Mouse (Mus musculus) cerebellum, adult 9-11 months (tissue): ENCODE data around the gene Lbh.

Source experiments
- DNase-seq: peaks from one replicate; pipeline ENCODE4 v3.0.0; 2022

Lbh gene

GRCm38 (mm10) chr17:72911751-72912150, 6.4 kb upstream of the Lbh start:
- no peak for DNase-seq

GRCm38 (mm10) chr17:72914082-72914481, 4.0 kb upstream of the Lbh start:
- no peak for DNase-seq

DNA sequence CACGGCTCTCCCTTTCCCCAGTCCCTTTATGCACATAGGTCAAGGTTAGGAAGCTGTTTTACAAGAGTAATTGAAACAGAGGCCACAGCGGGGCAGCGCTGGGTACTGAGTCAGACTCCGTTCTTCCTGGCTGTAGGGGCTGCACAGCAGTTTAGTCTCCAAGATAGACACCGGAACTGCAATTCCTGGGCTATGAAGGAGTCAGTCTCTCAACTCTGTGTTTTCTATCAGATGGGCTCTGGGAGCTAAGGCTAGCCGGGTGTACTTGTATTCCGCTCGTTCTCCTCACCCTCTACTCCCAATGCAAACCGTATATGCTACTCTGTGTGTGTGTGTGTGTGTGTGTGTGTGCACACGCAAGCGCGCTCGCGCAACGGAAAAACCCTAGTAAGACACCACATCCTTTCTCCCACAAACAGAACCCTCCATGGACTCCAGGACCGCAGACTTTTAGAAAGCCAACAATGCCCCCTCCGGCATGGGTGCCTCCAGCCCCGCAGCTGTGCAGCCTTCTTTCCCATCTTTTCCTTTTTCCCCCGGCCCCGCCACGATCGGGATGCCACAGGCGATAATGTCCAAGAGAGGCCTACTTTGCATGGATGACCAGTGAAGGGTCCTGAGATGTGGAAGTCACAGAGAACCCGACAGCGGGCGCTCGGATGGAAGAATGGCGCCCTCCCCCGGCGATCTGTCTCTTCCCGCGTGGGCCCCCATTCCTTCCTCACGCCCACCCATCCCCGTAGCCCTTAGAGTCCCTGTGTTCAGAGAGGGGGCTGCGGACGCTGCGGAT, 669 bp upstream of the Lbh start:
- DNase-seq: peak; percentile 26

DNA sequence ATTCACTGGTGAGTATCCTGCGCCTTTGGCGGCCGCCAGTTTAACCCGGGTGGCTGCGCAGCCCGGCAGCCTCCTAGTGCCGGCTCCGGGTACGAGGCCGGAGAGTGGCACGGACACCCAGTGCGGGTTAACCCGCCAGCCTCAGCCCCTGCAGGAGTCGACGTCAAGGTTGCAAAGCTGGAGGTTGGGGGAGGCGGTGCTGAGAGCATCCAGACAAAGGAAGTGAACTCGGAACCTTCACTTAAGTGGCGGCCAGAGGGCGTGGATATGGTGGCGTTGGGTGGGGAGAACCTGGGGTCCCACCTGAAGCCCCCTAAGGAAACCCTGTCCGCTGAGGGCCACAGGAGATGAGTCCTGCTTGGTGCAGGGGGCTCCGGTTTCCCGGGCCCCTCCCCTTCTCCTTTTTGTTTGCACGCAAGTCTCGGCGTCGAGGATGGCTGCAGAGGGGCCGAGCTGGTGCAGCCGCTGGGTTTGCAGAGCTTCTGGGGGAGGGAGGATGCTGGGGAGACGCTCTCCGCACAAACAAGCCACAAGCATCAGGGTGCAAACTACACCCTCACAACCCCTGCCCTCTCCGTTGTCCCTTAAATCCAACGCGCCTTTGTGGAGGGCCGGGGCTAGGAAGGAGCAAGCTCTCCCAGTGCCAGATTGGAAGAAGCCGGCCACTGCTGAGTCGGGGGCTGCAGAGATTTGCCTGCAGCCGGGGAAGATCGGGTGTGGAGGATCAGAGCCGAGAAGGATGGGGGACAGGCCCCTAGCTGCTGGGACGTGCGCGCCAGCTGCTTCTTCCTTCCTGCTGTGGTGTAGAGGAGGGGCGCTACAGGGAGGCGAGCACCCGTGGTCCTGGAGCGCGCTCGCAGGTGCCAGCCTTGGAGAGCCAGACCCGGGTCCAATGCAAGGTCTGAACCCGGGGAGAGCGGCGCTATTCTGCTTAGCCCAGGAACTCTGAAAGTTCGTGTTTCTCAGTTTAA, 751 bp downstream of the Lbh start:
- DNase-seq: peak; percentile 63

GRCm38 (mm10) chr17:72919641-72920040, 1.5 kb downstream of the Lbh start:
- DNase-seq: no peak

GRCm38 (mm10) chr17:72920430-72920829, 2.3 kb downstream of the Lbh start:
- no peak for DNase-seq

GRCm38 (mm10) chr17:72920971-72921370, 2.9 kb downstream of the Lbh start:
- no peak for DNase-seq

GRCm38 (mm10) chr17:72922206-72922605, 4.1 kb downstream of the Lbh start:
- DNase-seq: no peak

DNA sequence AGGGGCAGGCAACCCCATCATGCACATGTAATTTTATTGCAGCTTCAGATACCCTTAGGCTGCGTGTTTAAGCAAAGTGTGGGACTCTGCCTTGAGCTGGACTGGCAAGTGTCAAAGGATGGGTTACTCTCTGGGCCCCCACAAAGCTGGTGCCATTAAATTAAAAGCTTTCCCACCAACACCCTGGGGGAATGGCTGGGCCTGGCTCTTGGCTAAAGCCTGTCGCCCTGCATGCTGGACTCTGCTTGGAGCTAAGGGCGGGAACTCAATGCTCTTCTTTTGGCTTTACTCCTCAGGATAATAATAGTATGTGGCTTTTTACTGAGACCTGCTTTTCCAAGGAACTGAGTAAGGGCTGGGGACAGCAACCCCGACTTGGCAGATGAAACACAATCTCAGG, 5.2 kb downstream of the Lbh start:
- DNase-seq: no peak

DNA sequence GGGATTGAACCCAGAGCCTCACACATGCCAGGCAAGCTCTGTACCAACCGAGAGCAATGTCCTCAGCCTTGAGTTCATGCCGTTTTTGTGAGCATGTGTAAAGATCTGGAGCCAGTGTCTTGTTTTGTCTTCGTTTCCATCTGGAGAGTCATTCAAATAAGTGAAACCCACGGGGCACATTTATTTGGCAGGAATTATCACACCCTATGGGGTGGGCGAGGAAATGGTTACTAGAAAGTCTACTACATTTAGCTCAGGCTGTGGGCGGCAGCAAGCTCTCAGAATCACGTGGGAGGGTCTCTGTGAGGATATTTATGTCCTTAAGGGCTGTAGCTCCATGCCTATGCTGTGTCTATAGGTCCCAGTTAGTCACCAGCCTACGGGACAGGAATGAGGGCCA, 6.2 kb downstream of the Lbh start:
- no peak for DNase-seq

- no peak for DNase-seq
Measured at GRCm38 (mm10) chr17:72925111-72925510, 7.0 kb downstream of the Lbh start.

- peak; percentile 50 for DNase-seq
Measured at GRCm38 (mm10) chr17:72925804-72926617, 7.9 kb downstream of the Lbh start.

DNA sequence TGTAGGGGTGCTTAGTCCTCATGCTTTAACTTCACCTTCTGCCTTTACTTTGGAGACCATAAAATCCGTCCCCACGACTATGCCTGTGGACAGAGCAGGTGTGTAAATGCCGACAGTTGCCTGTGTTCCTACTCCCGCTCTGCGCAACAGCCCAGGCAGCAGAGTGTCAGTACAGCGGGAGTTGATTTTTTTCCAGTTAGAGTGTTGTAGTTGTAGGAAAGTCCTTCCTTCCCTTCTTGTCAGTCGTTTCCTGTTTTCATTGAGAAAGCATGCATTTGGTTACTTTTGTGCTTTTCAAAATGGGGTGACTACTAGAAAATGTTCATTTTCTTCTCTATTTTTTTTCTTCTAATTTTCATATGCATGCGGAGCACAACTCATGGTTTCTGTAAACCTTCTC, 8.9 kb downstream of the Lbh start:
- DNase-seq: no peak

- DNase-seq: no peak
Measured at GRCm38 (mm10) chr17:72933116-72933515, 15.0 kb downstream of the Lbh start.

DNA sequence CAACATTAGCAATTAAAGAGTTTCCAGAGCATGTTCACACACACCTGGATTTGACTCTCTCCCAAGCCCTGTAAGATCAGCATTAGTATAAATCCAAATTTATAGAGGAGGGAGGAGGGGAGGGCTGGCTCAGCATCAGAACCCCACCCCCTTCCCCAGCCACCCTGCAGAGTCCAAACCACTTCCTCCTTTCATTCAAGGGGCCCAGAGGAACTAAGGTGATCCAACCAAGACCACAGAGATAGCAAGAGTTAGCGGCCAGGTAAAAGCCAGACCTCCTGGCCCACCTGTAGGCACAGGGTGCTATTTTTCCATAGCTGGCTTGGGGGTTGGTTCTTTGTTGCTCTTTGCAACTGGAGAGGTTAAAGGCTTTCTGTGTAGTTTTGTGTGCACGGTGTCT, 16.0 kb downstream of the Lbh start:
- no peak for DNase-seq

- DNase-seq: no peak
Measured at GRCm38 (mm10) chr17:72934653-72935052, 16.5 kb downstream of the Lbh start.

DNA sequence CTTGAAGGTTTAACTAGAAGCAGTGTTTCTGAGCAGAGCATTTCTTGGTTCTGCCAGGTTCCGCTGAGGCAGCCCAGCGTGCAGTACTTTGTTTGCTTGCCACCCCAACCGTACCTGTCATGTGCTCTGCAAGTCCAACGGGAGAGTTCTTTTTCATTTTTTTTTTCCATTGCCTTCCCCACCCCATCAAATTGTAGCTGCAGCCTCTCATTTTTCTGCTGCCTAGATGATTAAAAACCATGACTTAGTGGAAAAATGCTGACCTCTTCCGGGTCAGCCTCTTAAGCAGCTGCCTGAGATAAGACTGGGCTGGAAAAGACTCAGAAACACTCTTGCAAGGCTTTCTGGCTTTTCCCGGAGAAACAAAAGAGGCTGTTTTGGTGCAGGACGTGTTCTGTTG, 17.8 kb downstream of the Lbh start:
- DNase-seq: no peak

DNA sequence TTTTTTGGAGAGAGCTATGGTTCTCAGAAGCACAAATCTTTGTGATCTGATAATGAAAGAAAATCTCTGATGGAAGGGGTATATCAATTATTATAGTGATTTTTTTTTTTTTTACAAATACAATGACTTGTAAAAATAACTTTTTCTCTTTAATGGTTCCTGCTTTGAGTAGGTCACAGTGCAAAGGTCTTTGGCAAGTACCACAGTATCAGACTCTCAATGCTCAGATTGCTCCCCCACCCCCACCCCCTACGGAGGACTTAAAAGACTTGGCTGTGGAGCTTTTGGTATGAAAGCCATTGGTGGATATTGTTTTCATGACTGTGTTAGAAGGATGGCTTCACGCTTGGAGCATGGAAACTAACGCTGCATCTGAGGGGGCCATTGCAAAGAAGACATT, 18.2 kb downstream of the Lbh start:
- no peak for DNase-seq

DNA sequence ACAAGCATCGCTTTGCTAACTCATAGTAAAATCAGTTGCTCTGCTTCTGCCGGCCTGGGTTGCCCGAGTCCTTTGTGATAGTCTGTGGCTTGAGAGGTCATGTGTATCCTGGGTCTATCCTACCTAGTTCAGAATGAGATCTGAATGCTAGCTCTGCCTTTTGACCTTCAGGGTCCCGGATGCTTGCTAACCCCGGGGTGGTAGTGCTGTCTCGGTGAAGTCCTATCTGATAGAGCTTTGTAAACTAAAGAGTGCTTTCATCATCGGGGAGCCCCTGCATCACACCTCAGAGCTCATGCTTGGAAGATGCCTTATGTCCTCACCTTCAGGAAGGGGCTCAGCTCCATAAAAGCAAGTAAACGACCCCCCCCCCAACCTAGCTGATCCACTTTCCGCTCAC, 19.1 kb downstream of the Lbh start:
- DNase-seq: no peak

GRCm38 (mm10) chr17:72938026-72938795, 20.1 kb downstream of the Lbh start:
- DNase-seq: no peak

GRCm38 (mm10) chr17:72938871-72939568, 20.9 kb downstream of the Lbh start:
- DNase-seq: no peak

DNA sequence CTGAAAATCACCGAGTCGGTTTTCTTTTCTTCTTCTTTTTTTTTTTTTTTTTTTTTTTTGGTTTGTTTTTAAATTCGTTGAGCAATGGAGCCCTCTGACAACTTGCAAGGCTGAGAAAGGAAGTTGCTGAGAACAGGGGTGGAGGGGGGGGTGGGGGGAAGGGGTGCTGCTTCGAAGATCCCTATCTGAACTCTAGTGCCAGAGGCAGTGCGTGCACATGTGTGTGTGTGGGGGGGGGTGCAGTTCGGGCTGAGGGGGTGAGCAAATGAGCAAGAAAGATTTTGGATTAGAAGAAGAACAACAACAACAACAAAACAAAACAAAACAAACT, 21.4 kb downstream of the Lbh start:
- DNase-seq: no peak
